Mouse (Mus musculus): ENCODE data around the gene Slc6a19.
"Not testable (repeated sequence)": the region's sequence is repeated elsewhere in the genome, so short reads cannot be mapped to it uniquely, and the experiment has no call there.

Slc6a19 gene

GRCm38 (mm10) chr13:73712228-73712627 lies 7.6 kb upstream of the Slc6a19 start:
- no peak for DNase-seq

DNA sequence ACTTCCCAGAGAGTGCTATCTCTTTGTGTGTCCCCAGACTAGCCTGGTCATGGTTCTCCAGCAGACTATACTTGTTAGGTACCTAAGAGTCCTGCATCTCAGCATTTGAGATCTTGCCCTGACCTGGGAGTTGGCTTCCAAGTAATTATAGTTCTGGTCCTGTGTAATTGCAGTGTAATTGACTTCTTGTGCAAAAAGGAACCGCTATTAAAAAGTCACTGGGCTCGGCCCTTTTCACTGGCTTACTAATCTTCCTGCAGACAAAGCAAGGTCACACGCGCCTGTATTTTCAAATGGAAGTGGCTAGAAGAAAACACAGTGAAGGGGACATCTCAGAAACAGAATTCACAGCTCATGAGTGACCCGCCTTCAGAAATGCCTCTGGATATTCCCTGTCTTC lies 7.1 kb upstream of the Slc6a19 start:
- no peak for DNase-seq

- no peak for DNase-seq
Measured at GRCm38 (mm10) chr13:73711221-73711620, 6.6 kb upstream of the Slc6a19 start.

GRCm38 (mm10) chr13:73709491-73709890 lies 4.8 kb upstream of the Slc6a19 start:
- DNase-seq: no peak

DNA sequence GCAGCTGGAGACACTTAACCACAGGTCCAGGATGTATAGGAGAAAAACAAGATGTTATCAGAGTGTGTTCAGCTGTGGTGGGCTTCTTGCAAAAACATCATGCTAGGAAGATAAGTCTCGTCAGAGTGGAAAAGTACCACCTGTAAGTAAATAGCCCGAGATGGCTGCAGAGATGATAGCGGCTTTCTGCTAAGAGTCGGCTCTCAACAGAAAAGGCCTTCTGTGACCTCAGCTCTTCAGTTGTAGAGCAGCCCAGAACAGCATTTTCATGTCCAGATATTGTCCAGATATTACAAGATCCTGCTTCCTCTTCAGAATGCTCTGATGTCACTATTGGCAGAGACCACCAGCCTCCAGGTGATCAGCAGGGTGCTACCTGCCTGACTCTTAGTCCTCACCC lies 1.2 kb downstream of the Slc6a19 start:
- DNase-seq: not testable (repeated sequence)

DNA sequence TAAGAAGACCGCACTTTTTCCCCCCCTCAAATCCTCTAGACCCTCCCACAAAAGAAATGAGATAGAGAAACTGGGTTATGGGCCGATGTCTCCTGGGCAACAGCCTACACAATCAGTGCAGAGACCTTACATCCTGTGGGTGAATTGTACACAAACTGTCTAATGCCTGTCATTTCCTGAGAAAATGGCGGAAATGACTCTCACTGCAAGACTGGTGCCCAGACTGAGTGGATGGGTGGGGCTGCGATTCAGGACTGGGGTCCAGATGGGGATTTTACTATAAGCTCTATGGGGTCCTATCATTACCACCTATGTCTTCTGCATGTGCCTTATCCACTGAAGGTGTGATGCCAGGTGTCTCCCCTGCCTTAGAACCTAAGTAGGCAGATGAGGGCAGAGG lies 1.9 kb downstream of the Slc6a19 start:
- no peak for DNase-seq

DNA sequence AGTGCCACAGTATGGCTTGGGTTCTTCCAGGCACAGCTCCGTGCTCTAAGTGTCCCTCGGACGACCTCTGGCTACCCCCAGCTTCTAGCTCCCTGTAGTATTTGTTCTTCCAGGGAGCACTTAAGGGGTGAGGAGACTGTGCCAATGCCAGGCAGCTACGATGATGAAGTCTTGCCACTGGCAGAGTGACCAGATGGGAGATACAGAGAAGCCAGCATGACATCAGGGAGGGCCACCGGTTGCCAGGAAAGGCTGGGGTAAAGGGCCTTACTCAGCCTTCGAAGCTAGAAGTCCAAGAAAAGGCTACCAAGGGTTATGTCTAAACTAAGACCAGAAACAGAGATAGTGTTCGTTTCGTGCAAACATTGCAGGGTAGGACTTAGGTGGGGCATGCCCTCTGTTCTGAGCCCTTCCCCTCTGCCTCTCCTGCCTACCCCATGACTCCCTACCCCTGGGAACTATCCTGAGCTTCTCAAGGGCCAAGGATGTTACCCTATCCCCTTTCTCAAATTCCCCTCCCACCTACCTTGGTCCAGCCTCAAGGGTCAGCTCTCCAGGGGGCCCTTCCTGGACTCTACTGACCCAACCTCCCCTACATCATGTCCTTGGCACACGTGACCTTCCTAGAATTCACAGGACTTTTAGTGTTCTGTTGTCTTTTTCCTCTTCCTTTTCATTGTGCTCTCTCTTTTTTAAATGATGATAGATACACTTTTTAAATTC lies 3.3 kb downstream of the Slc6a19 start:
- no peak for DNase-seq

DNA sequence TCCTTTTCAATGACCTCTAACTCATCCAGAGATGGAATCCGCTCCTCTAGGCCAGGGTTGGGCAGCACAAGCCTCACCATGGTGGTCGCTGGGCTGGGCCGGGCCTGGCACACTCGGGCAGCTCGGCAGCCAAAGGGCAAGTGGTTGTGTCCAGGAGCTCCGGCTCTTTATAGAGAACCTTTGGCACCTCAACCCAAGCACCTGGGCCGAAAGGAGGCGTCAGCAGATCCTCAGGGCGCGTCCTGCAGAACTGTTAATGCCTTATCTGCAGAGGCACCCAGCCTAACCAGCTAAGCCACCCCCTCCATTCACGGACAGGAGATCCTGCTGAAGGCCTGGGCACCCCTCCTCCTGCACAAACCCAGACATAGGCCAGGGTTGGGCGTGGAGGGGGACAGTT lies 4.1 kb downstream of the Slc6a19 start:
- DNase-seq: no peak

- no peak for DNase-seq
Measured at GRCm38 (mm10) chr13:73699714-73700113, 5.0 kb downstream of the Slc6a19 start.

DNA sequence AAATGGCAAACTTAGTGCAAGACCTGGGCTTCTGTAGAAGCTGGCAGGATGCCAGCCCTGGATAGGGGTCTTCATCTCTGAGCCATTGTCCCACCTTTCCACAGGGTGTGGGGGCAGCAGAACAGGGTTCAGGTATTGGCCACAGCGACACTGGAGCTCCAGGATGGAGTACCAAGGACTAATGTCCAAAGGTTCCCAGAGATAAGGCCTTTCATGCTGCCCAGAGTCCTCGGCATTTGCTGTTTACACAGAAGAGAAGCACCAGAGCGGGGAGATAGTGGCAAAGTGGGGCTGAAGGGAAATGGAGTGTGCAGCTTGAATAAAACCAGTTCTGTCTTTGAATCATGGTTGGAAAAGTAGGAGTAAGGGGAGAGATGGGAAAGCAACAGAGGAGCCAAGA lies 8.1 kb downstream of the Slc6a19 start:
- no peak for DNase-seq

- no peak for DNase-seq
Measured at GRCm38 (mm10) chr13:73694972-73695371, 9.7 kb downstream of the Slc6a19 start.

DNA sequence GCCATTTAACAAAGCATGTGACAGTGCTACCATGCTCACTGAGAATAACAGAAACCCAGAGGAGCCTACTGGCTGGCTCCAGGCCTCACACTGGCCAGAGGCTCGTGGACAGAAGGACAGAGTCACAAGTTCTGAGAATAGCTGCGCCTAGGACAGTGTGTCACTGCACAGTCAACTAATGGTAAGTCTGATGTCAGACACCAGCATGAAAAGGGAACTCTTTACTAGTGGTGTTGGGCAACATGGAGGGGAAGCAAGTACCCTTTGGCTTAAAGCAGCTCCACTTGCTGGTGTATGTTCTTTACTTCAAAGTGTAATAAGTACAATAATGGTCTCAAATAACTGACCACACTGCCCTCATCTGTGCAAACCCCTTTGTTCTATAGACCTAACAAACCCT lies 11.3 kb downstream of the Slc6a19 start:
- DNase-seq: no peak

DNA sequence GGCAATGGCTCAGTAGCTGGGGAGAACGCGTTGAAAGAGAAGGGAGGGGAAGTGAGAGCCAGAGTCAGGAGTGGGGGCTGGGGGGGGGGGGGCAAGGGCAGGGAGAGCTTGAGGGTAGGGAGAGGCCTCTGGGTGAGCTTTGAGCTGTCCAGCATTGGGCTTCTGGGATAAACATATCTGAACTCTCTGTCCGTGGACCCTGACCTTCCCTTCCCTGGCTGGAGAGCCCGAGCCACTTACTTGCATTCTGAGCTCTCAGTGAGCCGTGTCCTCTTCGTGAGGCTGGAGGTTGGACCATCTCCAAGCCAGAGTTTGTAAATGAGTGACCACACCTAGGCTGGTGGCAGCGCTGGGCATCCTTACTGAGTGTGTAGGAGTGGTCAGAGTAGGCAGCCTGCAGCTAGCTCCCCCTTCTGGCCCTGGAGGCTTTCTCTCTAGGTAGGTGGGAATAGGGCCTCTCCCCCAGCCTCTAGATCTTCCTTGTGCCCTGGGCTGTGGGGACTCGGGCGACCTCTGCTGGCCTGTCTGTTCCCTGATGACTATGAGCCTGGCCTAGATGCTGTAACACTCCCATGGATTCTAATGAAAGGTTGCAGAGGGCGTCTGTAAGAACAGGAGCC lies 12.3 kb downstream of the Slc6a19 start:
- DNase-seq: peak; percentile 20

DNA sequence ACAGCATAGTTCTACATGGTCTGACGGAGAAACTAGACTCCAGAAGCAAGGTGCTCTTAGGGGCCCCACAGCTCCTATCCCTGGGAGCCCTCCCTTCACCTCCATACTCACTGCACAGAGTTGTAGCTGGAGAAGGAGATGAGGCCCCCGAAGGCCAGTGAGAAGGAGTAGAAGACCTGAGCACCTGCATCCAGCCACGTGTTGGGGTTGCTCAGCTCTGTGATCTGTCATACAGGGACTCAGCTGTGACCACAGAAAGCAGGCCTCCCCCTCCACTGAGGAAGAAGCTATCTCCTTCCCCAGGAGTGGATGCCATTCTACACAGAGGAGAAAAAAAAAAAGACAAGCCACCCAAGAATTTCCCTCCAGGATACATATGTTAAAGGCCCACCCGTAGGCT lies 15.7 kb downstream of the Slc6a19 start:
- no peak for DNase-seq

GRCm38 (mm10) chr13:73687601-73688000 lies 17.1 kb downstream of the Slc6a19 start:
- no peak for DNase-seq

DNA sequence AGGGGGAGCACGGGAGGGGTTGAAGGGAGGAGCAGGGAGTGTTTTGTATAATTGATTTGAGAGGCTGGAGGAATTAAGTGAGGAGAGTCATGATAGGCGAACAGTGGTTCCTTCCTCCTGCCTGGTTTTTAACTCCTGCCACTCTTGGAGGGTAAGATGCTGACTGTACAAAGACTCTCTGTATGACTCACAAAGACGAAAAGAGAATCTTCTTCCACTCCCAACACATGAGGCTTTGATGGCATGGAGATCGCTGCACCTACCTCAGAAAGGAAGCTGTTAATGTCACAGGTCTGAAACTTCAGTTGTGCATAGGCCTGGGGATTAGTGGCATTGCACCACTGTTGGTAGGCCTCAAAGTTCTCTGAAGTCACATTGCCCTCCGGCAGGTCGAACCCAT lies 19.2 kb downstream of the Slc6a19 start:
- DNase-seq: no peak

DNA sequence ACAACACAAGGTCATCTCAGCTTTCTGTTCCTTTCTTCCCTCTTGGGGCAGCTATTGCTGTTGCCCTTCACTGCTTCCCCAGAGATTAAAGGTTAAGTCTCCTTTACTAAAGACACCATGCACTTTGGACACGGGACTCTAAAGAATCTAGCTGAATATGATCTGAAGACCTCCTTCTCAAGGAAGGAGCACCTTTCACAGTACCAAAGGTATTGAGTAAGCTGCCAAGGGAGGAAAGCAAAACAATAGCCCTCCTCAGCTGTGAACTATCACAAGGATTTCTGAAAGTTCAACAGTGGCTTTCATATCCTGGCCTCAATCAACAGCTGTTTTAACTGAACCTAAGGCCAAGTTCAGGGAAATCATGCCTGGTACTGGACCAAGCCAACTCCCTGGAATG lies 20.3 kb downstream of the Slc6a19 start:
- no peak for DNase-seq

GRCm38 (mm10) chr13:73683682-73684081 lies 21.0 kb downstream of the Slc6a19 start:
- DNase-seq: peak; percentile 22

GRCm38 (mm10) chr13:73682226-73682625 lies 22.4 kb downstream of the Slc6a19 start:
- no peak for DNase-seq

DNA sequence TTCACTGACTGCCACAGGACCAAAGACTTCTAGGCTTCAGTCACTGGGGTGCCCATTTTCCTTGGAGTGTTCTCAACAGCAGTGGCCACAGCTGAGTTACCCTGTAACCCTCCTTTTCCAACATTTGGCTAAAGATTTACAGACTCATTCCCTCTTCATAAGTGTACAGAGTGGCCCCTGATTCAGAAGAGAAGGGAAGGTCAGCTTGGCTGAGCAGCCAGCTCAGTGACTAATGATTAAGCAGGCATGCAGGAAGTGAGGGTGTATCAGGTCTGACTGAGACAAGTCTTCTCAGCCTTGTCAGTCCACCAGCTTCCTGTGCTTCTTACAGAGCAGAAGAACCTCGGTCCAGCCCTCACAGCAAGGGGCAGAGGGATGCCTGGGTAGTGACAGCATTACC lies 24.3 kb downstream of the Slc6a19 start:
- DNase-seq: no peak

DNA sequence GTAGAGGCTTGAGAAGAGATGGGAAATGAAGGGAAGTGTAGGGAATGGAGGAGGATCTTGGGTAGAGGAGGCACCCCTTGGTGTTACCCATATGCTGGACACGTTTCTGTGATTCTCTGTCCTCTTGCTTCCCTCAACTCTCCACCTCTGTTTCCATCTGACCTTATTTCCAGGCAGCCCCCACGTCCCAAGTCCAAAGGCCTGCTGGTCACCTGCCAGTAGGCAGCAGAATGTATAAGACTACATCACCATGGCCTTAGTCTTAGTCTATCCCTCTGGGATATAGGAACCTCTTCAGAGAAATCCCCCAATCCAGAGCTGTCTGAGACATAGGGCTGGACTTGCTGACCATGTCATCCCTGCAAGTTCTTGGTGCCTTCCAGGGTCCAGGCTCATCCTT lies 25.4 kb downstream of the Slc6a19 start:
- DNase-seq: no peak

- no peak for DNase-seq
Measured at GRCm38 (mm10) chr13:73677853-73678252, 26.8 kb downstream of the Slc6a19 start, which contains the start of gene Slc6a18. Gene Slc6a18 (minus strand): TSS chr13:73678023.

GRCm38 (mm10) chr13:73675161-73675560 lies 29.5 kb downstream of the Slc6a19 start:
- DNase-seq: no peak

- DNase-seq: no peak
Measured at GRCm38 (mm10) chr13:73660163-73660695, 44.4 kb downstream of the Slc6a19 start.

DNA sequence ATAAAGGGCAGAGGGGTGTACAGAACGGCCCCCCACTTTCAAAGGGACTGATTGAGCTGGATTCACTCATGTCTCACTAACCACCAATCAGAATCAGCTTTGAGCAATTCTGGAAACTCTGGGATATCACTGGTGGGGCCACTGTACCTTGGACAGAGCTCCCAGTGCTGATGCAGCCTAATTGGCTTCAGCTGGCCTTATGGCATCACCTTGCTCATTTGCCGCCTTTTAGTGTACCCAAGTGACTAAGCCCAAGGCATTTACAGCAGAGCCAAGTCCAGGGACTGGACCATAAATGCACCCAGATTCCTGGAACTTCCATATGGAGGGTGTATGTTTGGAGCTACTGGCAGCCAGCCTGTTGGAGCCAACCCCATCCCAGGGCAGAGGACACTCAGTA lies 45.7 kb downstream of the Slc6a19 start:
- DNase-seq: no peak

Data from right cerebral cortex, postnatal 25 days (tissue).